Mouse (Mus musculus) cerebellum, adult 11-12 months (tissue): ENCODE measurements at regions not wholly inside any gene's neighbourhood (a gene's known extent, or its start where the extent isn't known, plus 50 kb on each side); places are given as distances from the start of the nearest gene placed in this dataset.

Source experiments
- DNase-seq: peaks from one replicate; pipeline ENCODE4 v3.0.0; 2022

- DNase-seq: no peak
These were observed 983.6 kb downstream of the Gsdmc2 start for GRCm38 (mm10) chr15:62861422-62861821.

- DNase-seq: no peak
These were observed 995.7 kb downstream of the Gsdmc2 start for GRCm38 (mm10) chr15:62849326-62849725.

- DNase-seq: no peak
These were observed 999.1 kb downstream of the Gsdmc2 start for GRCm38 (mm10) chr15:62845884-62846283.

GRCm38 (mm10) chr15:62825586-62825985, 1019.4 kb downstream of the Gsdmc2 start:
- DNase-seq: no peak

GRCm38 (mm10) chr15:62823861-62824518, 1021.0 kb downstream of the Gsdmc2 start:
- DNase-seq: no peak

- no peak for DNase-seq
These were observed 1022.7 kb downstream of the Gsdmc2 start for GRCm38 (mm10) chr15:62822305-62822704.

GRCm38 (mm10) chr15:62813093-62813492, 1031.9 kb downstream of the Gsdmc2 start:
- no peak for DNase-seq

- no peak for DNase-seq
These were observed 1033.0 kb downstream of the Gsdmc2 start for GRCm38 (mm10) chr15:62812026-62812425.

GRCm38 (mm10) chr15:62809320-62809719, 1035.7 kb downstream of the Gsdmc2 start:
- DNase-seq: no peak

- DNase-seq: no peak
These were observed 1036.7 kb downstream of the Gsdmc2 start for GRCm38 (mm10) chr15:62808087-62808808.

GRCm38 (mm10) chr15:62807364-62807763, 1037.6 kb downstream of the Gsdmc2 start:
- no peak for DNase-seq

- DNase-seq: no peak
These were observed 1042.2 kb downstream of the Gsdmc2 start for GRCm38 (mm10) chr15:62802770-62803169.

GRCm38 (mm10) chr15:62798731-62799130, 1046.2 kb downstream of the Gsdmc2 start:
- no peak for DNase-seq

GRCm38 (mm10) chr15:62793569-62793968, 1051.4 kb downstream of the Gsdmc2 start:
- DNase-seq: no peak

- DNase-seq: no peak
These were observed 1052.9 kb downstream of the Gsdmc2 start for GRCm38 (mm10) chr15:62792084-62792483.

- DNase-seq: no peak
These were observed 1057.2 kb downstream of the Gsdmc2 start for GRCm38 (mm10) chr15:62787753-62788152.

- no peak for DNase-seq
These were observed 1058.7 kb downstream of the Gsdmc2 start for GRCm38 (mm10) chr15:62786315-62786714.

- no peak for DNase-seq
These were observed 1060.4 kb downstream of the Gsdmc2 start for GRCm38 (mm10) chr15:62784456-62785139.

- DNase-seq: no peak
These were observed 1066.1 kb downstream of the Gsdmc2 start for GRCm38 (mm10) chr15:62778899-62779298.

GRCm38 (mm10) chr15:62752686-62753085, 1092.3 kb downstream of the Gsdmc2 start:
- no peak for DNase-seq

- DNase-seq: no peak
These were observed 1101.1 kb downstream of the Gsdmc2 start for GRCm38 (mm10) chr15:62743879-62744278.

- no peak for DNase-seq
These were observed 1104.2 kb downstream of the Gsdmc2 start for GRCm38 (mm10) chr15:62740746-62741145.

GRCm38 (mm10) chr15:62735334-62735733, 1109.6 kb downstream of the Gsdmc2 start:
- no peak for DNase-seq

GRCm38 (mm10) chr15:62734900-62735299, 1110.1 kb downstream of the Gsdmc2 start:
- DNase-seq: no peak
